Mouse (Mus musculus) intestine, embryonic 16.5 days (tissue): ENCODE measurements around the gene Hyal1. TPM values are rescaled to one million over a fixed set of nuclear protein-coding genes. Genes with fewer than 3 reads are reported as not detected.
"Not testable (repeated sequence)": the region's sequence is repeated elsewhere in the genome, so short reads cannot be mapped to it uniquely, and the experiment has no call there.

Experiments used
- ATAC-seq: fragments of 200-750 bp; cut with Nextera tagmentation; 2 replicates; pipeline ENCODE4 v1.8.0; 2017; ENCODE audit warnings: moderate TSS enrichment, moderate library complexity
- H3K27ac ChIP-seq: fragments of 300-500 bp; sonication (generic); 2 replicates; pipeline ENCODE4 v1.5.1; 2014; ENCODE audit warnings: mild to moderate bottlenecking, low read length
- H3K27me3 ChIP-seq: fragments of 300-500 bp; sonication (generic); replicated peaks from 2 replicates; pipeline ENCODE4 v1.6.1; 2014; ENCODE audit warnings: low read length, control low read depth, mixed read lengths; ENCODE audit not compliant: control insufficient read depth, insufficient read depth
- H3K36me3 ChIP-seq: fragments of 300-500 bp; sonication (generic); 2 replicates; pipeline ENCODE4 v1.6.1; 2014; ENCODE audit warnings: low read length, control low read depth; ENCODE audit not compliant: control insufficient read depth, insufficient read depth
- H3K4me1 ChIP-seq: fragments of 300-500 bp; sonication (generic); 2 replicates; pipeline ENCODE4 v1.6.1; 2014; ENCODE audit warnings: low read length, control low read depth, mixed read lengths; ENCODE audit not compliant: control insufficient read depth, insufficient read depth
- H3K4me2 ChIP-seq: fragments of 300-500 bp; sonication (generic); 2 replicates; pipeline ENCODE4 v1.6.1; 2014; ENCODE audit warnings: low read depth, low read length, control low read depth
- H3K4me3 ChIP-seq: fragments of 300-500 bp; sonication (generic); 2 replicates; pipeline ENCODE4 v1.5.1; 2014; ENCODE audit warnings: mild to moderate bottlenecking, low read length
- H3K9ac ChIP-seq: fragments of 300-500 bp; sonication (generic); 2 replicates; pipeline ENCODE4 v1.6.1; 2014; ENCODE audit warnings: low read depth, low read length
- H3K9me3 ChIP-seq: fragments of 300-500 bp; sonication (generic); 2 replicates; pipeline ENCODE4 v1.6.1; 2016; ENCODE audit warnings: low read length, control low read depth; ENCODE audit not compliant: control insufficient read depth
- WGBS: fragments of 180-500 bp; shearing (Covaris S2); extraction: QIAGEN DNeasy Blood & Tissue Kit; methylation state at CpG from one replicate; pipeline ENCODE4 v1.1.7; 2014; 5-methylcytosine and 5-hydroxymethylcytosine counted together
- polyA plus RNA-seq: library from polyadenylated mRNA; unstranded; fragments of >200 nt; fragmentation: Nextera tagmentation; extraction: Ambion mirVana; gene quantifications from 2 replicates; pipeline ENCODE4 v1.2.1, GENCODE M21; 2015

Gene Hyal1
- polyA plus RNA-seq, 1 experiment from 2014 or later: 5.8 TPM

GRCm38 (mm10) chr9:107568331-107569261 is 8.1 kb upstream of the Hyal1 start:
- Histone ChIP-seq H3K9me3 (no peaks in the 10 kb centered on the region), H3K4me1 (peaks cover 55% of the 10 kb centered on the region), H3K27me3 (no peaks in the 10 kb centered on the region), H3K4me2 (peak overlapping the region; percentile 74), H3K9ac (peak overlapping the region; percentile 85), H3K27ac (peak overlapping the region; percentile 72), H3K36me3 (peaks cover 6% of the 10 kb centered on the region; the same call in 1 of the 2 replicates), H3K4me3 (peak overlapping the region; percentile 78)
- peak; percentile 82 for ATAC-seq
- under 1% methylated on average over 41 of the region's 41 CpGs for WGBS

DNA sequence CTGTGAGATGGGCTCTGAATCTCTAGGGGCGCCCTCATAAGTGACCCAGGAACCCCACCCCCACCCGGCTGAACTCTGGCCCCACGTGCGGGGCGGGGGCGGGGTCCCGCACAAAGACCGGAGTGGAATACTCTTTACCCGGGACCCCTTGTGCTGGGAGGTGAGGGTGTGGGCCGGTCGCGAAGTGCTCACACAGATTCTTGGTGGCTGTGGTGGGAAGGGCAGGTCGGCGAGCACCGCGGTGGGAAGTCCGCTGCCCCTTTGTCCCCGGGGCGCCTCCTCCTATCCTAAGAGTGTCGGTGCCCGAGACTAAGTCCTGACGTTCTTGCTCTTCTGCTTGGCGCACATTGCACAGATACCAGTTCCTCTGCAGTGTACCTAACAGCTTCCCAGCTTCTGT is 7.5 kb upstream of the Hyal1 start:
- H3K4me1 ChIP-seq: peaks cover 49% of the 10 kb centered on the region
- peak overlapping the region; percentile 85 for H3K9ac ChIP-seq
- peak; percentile 22 for ATAC-seq
- no peaks in the 10 kb centered on the region for H3K27me3 ChIP-seq
- H3K4me2 ChIP-seq: peak overlapping the region; percentile 74
- H3K27ac ChIP-seq: peak overlapping the region; percentile 72
- WGBS: under 1% methylated on average over 23 of the region's 23 CpGs
- H3K4me3 ChIP-seq: peak overlapping the region; percentile 78
- peaks cover 6% of the 10 kb centered on the region; the same call in 1 of the 2 replicates for H3K36me3 ChIP-seq
- no peaks in the 10 kb centered on the region for H3K9me3 ChIP-seq

DNA sequence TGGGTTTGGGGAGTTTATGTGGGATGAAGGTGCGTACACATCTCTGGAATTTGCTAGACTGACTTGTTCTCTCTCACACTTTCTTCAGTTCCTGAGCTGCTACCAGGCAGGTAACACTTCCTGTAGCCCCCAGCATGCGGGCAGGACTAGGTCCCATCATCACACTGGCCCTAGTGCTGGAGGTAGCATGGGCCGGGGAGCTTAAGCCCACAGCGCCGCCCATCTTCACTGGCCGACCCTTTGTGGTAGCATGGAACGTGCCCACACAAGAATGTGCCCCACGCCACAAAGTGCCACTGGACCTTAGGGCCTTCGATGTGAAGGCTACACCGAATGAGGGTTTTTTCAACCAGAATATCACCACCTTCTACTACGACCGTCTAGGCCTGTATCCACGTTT is 6.7 kb upstream of the Hyal1 start:
- H3K27ac ChIP-seq: peak overlapping the region; percentile 72; the same call in 1 of the 2 replicates
- no peaks in the 10 kb centered on the region for H3K9me3 ChIP-seq
- H3K27me3 ChIP-seq: no peaks in the 10 kb centered on the region
- 37% methylated on average over 13 of the region's 13 CpGs for WGBS
- peak overlapping the region; percentile 78 for H3K4me3 ChIP-seq
- peaks cover 6% of the 10 kb centered on the region; the same call in 1 of the 2 replicates for H3K36me3 ChIP-seq
- peaks cover 45% of the 10 kb centered on the region for H3K4me1 ChIP-seq
- ATAC-seq: no peak
- H3K9ac ChIP-seq: peak overlapping the region; percentile 85
- peak overlapping the region; percentile 74 for H3K4me2 ChIP-seq

GRCm38 (mm10) chr9:107570845-107571244 is 5.9 kb upstream of the Hyal1 start:
- H3K4me1 ChIP-seq: peaks cover 46% of the 10 kb centered on the region
- 65% methylated on average over 21 of the region's 21 CpGs for WGBS
- peak overlapping the region; percentile 78 for H3K4me3 ChIP-seq
- H3K9me3 ChIP-seq: no peaks in the 10 kb centered on the region
- H3K27me3 ChIP-seq: no peaks in the 10 kb centered on the region
- peaks cover 3% of the 10 kb centered on the region; the same call in 1 of the 2 replicates for H3K36me3 ChIP-seq
- H3K9ac ChIP-seq: peak overlapping the region; percentile 85
- peak overlapping the region; percentile 74 for H3K4me2 ChIP-seq
- H3K27ac ChIP-seq: peak overlapping the region; percentile 53
- ATAC-seq: no peak

DNA sequence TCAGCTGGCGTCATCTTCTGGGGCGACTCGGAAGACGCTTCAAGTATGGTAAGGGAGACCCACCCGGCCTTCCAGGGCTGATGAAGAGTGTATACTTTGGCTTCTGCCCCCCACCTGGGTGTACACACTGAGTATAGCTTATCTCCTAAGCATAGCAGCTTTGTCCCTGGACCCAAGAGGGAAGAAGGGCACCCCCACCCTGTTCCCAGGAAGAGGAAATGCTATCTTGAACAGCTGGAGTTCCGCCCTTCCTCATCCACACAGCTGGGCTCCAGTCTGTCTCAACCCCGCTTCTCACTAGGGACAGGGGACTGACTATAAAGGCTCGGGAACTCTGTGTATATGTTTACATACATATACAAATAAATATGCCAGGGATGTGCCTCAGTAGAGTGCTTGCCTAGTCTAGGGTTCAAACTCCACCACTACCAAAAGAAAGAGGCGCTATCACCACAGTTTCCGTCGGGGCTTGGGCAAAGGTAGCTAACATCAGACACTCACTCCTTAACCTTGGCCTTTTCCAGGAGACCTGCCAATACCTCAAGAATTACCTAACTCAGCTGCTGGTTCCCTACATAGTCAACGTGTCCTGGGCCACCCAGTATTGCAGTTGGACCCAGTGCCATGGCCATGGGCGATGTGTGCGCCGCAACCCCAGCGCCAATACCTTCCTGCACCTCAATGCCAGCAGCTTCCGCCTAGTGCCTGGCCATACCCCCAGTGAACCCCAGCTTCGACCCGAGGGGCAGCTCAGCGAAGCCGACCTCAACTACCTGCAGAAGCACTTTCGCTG is 5.0 kb upstream of the Hyal1 start:
- 79% methylated on average over 22 of the region's 22 CpGs for WGBS
- no peak for ATAC-seq
- Histone ChIP-seq H3K4me2 (peak overlapping the region; percentile 74), H3K9me3 (no peaks in the 10 kb centered on the region), H3K9ac (no peak overlapping the region), H3K4me1 (peaks cover 47% of the 10 kb centered on the region), H3K27me3 (no peaks in the 10 kb centered on the region), H3K4me3 (peak overlapping the region; percentile 78; the same call in 1 of the 2 replicates), H3K36me3 (peaks cover 3% of the 10 kb centered on the region; the same call in 1 of the 2 replicates), H3K27ac (peak overlapping the region; percentile 52; the same call in 1 of the 2 replicates)

- Histone ChIP-seq H3K9me3 (no peaks in the 10 kb centered on the region), H3K36me3 (peaks cover 3% of the 10 kb centered on the region; the same call in 1 of the 2 replicates), H3K27ac (no peak overlapping the region), H3K9ac (no peak overlapping the region), H3K4me2 (no peak overlapping the region), H3K27me3 (no peaks in the 10 kb centered on the region), H3K4me1 (peaks cover 45% of the 10 kb centered on the region), H3K4me3 (no peak overlapping the region)
- ATAC-seq: no peak
- 89% methylated on average over 2 of the region's 2 CpGs for WGBS
These were observed 4.4 kb upstream of the Hyal1 start for GRCm38 (mm10) chr9:107572327-107572662.

- ATAC-seq, H3K27ac ChIP-seq, H3K9ac ChIP-seq, H3K27me3 ChIP-seq, H3K9me3 ChIP-seq, H3K36me3 ChIP-seq, H3K4me2 ChIP-seq, H3K4me3 ChIP-seq: not testable (repeated sequence)
- peaks cover 40% of the 10 kb centered on the region for H3K4me1 ChIP-seq
- WGBS: 81% methylated on average over 6 of the region's 6 CpGs
These were observed 3.0 kb upstream of the Hyal1 start for GRCm38 (mm10) chr9:107573774-107574173.

DNA sequence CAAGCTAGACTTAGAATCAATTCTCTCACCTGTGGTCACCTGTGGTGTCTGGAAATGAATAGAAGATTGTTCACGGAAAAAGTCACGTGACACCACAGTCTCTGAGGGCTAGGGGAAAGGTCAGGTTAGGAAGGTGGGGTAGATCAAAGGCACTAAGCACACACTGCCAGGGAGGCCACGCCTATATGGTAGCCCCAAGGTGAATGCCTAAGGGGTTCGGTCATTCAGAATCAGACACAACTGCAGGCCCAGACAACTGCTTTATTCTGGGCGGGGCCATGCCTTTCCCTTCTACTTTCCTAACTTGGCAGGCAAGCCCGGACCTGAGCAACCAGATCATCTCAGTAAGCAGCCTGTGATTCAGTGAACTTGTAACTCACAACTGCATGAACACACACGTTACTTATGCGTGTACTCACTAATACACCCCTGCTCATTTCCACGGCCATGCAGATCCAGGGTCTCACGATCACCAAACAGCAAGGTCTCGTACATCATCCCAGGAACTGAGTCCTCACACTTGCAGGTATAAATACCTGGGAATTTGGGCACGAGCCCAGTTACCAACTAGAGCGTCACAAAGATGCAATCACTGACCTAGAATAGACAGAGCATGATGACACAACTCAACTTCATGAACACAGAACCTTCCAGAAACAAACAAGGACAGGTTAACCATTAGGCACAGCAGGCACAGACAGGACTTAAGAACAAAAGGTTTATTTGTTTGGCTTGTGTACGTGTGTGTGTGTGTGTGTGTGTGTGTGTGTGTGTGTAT is 959 bp upstream of the Hyal1 start:
- WGBS: 59% methylated on average over 14 of the region's 14 CpGs

More for the DNA sequence above, 959 bp upstream of the Hyal1 start:
- H3K4me2 ChIP-seq: peak overlapping the region; percentile 6; the same call in 1 of the 2 replicates
- H3K4me3 ChIP-seq: no peak overlapping the region
- H3K27ac ChIP-seq: peak overlapping the region; percentile 74
- ATAC-seq: peak; percentile 71
- no peaks in the 10 kb centered on the region for H3K9me3 ChIP-seq
- no peaks in the 10 kb centered on the region for H3K27me3 ChIP-seq
- H3K36me3 ChIP-seq: peaks cover 3% of the 10 kb centered on the region; the same call in 1 of the 2 replicates
- peak overlapping the region; percentile 64; the same call in 1 of the 2 replicates for H3K9ac ChIP-seq
- H3K4me1 ChIP-seq: peaks cover 38% of the 10 kb centered on the region
